Mouse (Mus musculus) small intestine, adult 2 months (tissue): ENCODE data around the gene Slc28a1.

Experiments used
- CTCF ChIP-seq: fragments of 200-500 bp; IDR thresholded peaks from 2 replicates; pipeline ENCODE4 v1.5.1; 2012; ENCODE audit warnings: low read depth, mild to moderate bottlenecking, control low read depth, inconsistent platforms, low read length, moderate library complexity, mixed read lengths; ENCODE audit not compliant: insufficient replicate concordance, insufficient read length; ENCODE audit errors: extremely low read depth
- POLR2A ChIP-seq: fragments of 200-500 bp; IDR thresholded peaks from 2 replicates; pipeline ENCODE4 v1.6.1; 2012; ENCODE audit warnings: low read depth, mild to moderate bottlenecking, control low read depth, inconsistent platforms, low read length, moderate library complexity

GRCm38 (mm10) chr7:81141541-81141940 is 26.9 kb downstream of the Slc28a1 start:
- no peak for TF ChIP-seq POLR2A
- no peak for TF ChIP-seq CTCF
